Mouse (Mus musculus) gastrocnemius, adult 2 months (tissue): ENCODE measurements at regions not wholly inside any gene's neighbourhood (a gene's known extent, or its start where the extent isn't known, plus 50 kb on each side); places are given as distances from the start of the nearest gene placed in this dataset.

Experiments
- DNase-seq: peaks from one replicate; pipeline ENCODE4 v3.0.0; 2022
- H3K27ac ChIP-seq: fragments of 200-600 bp; 2 replicates; pipeline ENCODE4 v1.8.1; 2022; ENCODE audit warnings: mild to moderate bottlenecking
- H3K4me3 ChIP-seq: fragments of 200-600 bp; 2 replicates; pipeline ENCODE4 v1.8.1; 2022; ENCODE audit warnings: mild to moderate bottlenecking, moderate library complexity
- CTCF ChIP-seq: fragments of 200-600 bp; IDR thresholded peaks from 2 replicates; pipeline ENCODE4 v1.8.1; 2022; ENCODE audit warnings: antibody characterized with exemption, mild to moderate bottlenecking, moderate library complexity
- intact Hi-C: fragments of 180-260 bp; cut with DNase I; formaldehyde crosslinking; loops from one replicate; pipeline ENCODE4 v1.15.1; 2025

GRCm38 (mm10) chr3:132023342-132023741 is 61.8 kb upstream of the Dkk2 start:
- intact Hi-C loops: no loop called here
- H3K27ac ChIP-seq: no peak overlapping the region
- no peak for TF ChIP-seq CTCF
- H3K4me3 ChIP-seq: no peak overlapping the region
- DNase-seq: no peak

- TF ChIP-seq CTCF: no peak
- no peak overlapping the region for H3K4me3 ChIP-seq
- intact Hi-C loops: no loop called here
- DNase-seq: no peak
- no peak overlapping the region for H3K27ac ChIP-seq
Observed at GRCm38 (mm10) chr3:132029112-132029511, 56.0 kb upstream of the Dkk2 start.

- intact Hi-C loops: no loop called here
- Histone ChIP-seq H3K27ac (no peak overlapping the region), H3K4me3 (no peak overlapping the region)
- TF ChIP-seq CTCF: no peak
- DNase-seq: no peak
Observed at GRCm38 (mm10) chr3:132033078-132033713, 51.9 kb upstream of the Dkk2 start.

- DNase-seq: no peak
- intact Hi-C loops: no loop called here
Observed at GRCm38 (mm10) chr3:132035176-132035575, 49.9 kb upstream of the Dkk2 start.

More at GRCm38 (mm10) chr3:132035176-132035575, 49.9 kb upstream of the Dkk2 start:
- no peak for TF ChIP-seq CTCF
- Histone ChIP-seq H3K27ac (no peak overlapping the region), H3K4me3 (no peak overlapping the region)
